Mouse (Mus musculus) adrenal gland, adult 8-10 months (tissue): ENCODE data around the gene Naa38. TPM values are rescaled to one million over a fixed set of nuclear protein-coding genes. Genes with fewer than 3 reads are reported as not detected.
"Not testable (repeated sequence)": the region's sequence is repeated elsewhere in the genome, so short reads cannot be mapped to it uniquely, and the experiment has no call there.

Source experiments
- DNase-seq: peaks from one replicate; pipeline ENCODE4 v3.0.0; 2022
- total RNA-seq, 4 experiments: library from RNA; stranded (reverse); gene quantifications; 2 replicates each; pipeline ENCODE4 v1.2.4; 2022

The Naa38 gene
- total RNA-seq, 4 experiments from 2014 or later: 138 to 160 (median 154) TPM

- DNase-seq: no peak
These were observed 21.9 kb upstream of the Naa38 start for GRCm38 (mm10) chr11:69373223-69373965.

GRCm38 (mm10) chr11:69375646-69376045 is 19.6 kb upstream of the Naa38 start:
- no peak for DNase-seq

- DNase-seq: no peak
These were observed 17.5 kb upstream of the Naa38 start for GRCm38 (mm10) chr11:69377766-69378165.

DNA sequence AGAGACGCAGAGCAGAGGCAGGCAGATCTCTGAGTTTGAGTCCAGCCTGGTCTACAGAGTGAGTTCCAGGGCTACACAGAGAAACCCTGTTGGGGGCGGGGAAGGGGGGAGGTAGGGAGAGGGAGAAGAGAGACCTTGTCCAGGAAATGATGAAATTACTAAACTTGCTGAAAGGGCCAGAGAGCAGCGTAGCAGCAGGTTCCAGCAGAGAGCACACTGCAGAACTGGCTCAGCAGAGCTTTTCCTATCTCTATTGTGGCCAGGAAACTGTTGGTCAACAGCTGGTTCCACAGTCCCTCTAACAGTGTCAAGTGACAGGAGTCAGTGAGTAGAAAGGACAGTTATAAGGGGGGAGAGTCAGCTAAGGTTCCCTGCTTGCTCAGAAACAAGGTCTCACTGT is 15.7 kb upstream of the Naa38 start:
- no peak for DNase-seq

DNA sequence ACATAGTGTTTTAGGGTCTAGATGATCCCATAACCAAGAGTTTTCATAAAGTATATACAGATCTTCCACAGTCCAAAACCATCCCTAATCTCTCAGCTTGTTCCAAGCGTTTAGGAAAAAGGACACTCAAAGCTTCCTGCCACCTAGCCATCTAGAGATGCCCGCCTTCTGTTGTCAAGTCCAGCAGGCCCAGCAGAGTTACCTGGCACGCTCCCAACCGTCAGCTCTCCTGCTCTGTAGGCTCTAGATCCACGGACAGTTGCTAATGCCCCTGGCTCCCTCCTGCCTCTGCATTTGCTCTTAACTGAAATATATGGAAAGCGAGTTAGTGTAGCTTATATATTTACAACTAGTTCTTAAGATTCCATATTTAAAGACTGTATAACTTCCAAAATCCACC is 13.9 kb upstream of the Naa38 start:
- DNase-seq: no peak

DNA sequence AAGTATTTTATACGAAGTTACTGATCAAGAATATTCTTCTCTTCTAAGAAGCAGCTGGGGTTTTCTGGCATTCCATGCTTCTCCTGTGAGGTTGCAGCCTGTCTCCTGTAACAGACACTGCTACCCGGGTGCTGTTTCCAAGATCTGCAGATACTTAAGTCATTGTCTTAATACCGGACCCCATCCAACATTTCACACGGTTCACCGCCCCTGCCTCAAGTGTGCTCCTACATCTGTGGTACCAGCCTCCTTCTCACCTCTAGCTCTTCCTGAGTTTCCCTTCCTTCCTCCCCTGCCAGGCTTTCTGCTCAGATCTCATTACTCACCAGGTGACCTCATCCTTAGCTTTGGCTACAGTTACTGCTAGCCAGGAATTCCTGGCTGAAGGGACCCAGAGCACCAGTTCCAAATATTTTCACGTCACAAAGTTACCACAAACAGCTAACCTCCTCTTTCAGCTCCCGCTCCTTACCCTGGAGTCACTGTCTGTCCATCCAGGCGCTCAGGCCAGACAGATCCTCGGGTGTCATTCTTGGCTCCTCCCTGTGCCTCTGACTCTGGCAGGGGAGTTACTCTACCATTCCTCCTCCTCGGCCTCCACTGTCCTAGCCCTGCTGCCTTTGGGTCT is 12.7 kb upstream of the Naa38 start:
- no peak for DNase-seq

GRCm38 (mm10) chr11:69384979-69385378 is 10.3 kb upstream of the Naa38 start:
- no peak for DNase-seq

DNA sequence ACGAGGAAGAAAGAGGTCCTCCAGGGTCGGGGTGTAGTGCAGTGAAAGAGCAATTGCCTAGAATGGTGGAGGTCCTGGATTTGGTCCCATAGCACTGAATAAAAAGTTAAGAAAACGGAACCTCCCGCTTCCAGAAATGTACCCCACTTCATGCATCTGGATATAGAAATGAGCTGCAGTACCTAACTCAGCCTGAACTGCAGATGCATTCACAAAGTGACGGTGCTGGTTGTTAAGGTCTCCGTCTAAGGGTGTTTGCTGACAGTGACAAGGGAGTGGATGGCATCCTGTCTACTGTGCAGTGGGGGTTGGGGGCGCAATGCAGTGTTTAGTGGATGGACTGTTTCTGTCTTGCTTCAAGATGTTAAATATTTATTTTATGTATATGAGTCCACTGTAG is 8.5 kb upstream of the Naa38 start:
- DNase-seq: no peak

DNA sequence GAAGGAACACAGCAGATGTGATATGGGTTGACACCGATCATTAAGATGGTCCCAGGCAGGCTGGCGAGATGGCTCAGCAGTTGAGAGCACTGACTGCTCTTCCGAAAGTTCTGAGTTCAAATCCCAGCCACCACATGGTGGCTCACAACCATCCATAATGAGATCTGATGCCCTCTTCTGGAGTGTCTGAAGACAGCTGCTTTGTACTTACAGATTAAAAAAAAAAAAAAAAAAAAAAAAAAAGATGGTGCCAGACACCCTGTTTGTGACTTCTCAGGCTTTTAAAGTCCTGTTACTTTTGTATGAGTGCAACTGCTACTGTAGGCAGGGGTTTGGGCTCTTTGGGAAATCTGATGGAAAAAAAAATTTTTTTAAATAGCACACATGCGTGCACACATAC is 6.6 kb upstream of the Naa38 start:
- DNase-seq: no peak

GRCm38 (mm10) chr11:69389531-69390399 is 5.5 kb upstream of the Naa38 start:
- DNase-seq: peak; percentile 79

- no peak for DNase-seq
These were observed 4.8 kb upstream of the Naa38 start for GRCm38 (mm10) chr11:69390400-69391034.

- DNase-seq: not testable (repeated sequence)
These were observed 608 bp upstream of the Naa38 start for GRCm38 (mm10) chr11:69394591-69395167.

DNA sequence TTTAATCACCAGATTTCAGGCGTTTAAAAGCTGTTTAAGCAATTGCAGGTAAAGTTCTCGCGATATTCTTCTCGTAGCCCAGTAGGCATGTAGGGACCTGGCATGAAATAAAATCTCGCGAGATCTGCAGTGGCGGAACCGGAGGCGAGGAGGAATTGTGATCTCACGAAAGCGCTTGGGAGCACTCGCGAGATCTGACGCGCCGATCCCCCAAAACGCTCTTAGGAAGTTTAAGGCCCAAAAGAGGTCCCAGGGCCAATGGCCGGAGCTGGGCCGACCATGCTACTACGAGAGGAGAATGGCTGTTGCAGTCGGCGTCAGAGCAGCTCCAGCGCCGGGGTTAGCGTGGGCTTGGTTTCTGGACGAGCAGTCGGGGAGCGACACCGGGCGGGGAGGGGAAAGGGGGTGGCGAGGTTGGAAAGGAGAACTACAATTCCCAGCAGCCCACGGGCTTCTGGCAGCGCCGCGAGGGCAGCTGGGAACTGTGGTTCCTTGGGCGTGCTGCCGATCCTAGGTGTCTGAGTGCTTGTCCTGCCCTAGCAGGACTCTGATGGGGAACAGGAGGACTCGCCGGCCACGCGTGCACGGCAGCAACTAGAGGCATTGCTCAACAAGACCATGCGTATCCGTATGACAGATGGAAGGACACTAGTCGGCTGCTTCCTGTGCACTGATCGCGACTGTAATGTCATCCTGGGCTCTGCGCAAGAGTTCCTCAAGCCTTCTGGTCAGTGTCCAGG is 517 bp downstream of the Naa38 start:
- DNase-seq: peak; percentile 97

- no peak for DNase-seq
These were observed 1.5 kb downstream of the Naa38 start for GRCm38 (mm10) chr11:69396772-69397171.

DNA sequence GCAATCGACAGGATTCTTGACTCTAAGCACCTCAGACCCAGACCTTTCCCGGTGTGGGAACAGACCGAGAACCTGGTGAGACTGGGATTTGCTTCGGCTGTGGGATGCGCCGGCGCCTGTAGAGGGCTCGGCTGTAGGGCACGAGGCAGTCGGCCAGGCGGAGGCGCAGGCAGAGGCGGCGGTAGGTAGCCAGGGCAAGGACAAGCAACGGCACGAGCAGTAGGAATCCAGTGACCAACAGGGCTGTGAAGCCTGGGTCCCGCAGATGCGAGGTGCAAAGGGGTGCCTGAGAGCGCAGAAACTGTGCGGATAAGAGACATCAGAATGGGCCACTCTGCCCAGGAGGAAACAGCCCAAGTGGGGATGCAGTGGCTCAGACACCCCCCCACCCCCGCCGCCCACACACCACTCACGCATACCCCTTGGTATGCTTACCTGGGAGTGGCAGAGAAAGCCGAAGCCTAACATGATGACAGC is 2.3 kb downstream of the Naa38 start:
- no peak for DNase-seq

DNA sequence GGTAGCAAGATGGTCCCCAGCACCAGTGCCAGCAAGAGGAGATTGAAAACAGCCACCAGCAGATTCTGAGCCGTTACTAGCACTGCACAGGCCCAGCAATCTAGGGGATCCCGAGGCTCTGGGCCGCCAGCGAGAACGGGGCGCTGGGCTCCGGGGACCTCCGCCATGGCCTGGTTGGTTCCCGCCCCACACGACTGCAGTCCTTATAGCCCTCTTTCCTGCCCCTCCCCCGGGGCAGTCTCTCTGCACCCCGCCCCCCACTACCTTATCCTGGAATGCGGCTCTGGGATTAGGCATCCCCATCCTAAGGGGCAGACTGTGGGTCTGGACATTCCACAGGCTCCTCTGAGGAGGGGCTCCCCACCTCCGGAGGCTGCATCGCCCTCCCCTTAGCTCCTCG is 2.8 kb downstream of the Naa38 start, which contains the start of gene Tmem88:
TSS of gene Tmem88 (minus strand) at position 176 of the 400 bp plus-strand sequence.
- DNase-seq: no peak

- no peak for DNase-seq
These were observed 3.4 kb downstream of the Naa38 start for GRCm38 (mm10) chr11:69398486-69399200.

DNA sequence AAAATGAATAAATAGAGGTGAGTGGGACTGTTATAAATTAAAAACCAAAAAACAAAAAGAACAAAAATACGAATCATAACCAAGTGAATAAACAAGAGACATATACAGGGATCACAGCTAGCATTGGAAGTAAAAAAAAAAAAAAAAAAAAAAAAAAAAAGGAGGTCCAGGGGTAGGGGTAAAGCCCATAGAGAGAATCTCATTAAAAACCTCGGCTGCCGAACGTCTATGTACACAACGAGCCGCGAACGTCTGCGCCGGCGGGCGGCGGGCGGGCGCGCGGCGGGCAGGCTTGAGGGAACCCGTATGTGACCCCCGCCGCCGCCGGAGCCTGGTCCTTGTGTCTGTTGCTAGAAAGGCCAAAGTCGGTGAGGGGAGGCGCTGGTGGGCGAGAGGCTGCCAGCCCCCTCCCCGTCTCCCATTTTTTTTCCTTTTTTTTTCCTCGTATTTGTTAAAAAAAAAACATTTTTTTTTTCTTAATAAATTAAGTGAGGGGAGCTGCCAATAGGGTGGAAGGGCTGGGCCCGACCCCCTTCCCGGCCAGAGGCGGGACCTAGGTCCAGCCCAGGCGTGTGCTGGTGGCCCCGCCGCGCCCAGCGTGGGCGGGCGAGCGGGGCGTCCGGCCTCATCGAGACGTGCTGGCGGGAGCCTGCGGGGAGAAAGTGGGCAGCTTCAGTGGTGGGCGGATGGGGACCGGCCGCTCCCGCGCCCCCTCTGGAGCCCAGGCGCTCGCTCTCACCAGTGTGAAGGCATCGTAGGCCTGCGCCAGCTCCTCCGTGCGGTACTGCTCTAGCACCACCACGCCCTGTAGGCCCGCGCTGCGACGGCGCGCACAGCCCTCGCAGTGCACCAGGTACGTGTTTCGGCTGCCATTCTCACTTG is 4.2 kb downstream of the Naa38 start:
- no peak for DNase-seq

DNA sequence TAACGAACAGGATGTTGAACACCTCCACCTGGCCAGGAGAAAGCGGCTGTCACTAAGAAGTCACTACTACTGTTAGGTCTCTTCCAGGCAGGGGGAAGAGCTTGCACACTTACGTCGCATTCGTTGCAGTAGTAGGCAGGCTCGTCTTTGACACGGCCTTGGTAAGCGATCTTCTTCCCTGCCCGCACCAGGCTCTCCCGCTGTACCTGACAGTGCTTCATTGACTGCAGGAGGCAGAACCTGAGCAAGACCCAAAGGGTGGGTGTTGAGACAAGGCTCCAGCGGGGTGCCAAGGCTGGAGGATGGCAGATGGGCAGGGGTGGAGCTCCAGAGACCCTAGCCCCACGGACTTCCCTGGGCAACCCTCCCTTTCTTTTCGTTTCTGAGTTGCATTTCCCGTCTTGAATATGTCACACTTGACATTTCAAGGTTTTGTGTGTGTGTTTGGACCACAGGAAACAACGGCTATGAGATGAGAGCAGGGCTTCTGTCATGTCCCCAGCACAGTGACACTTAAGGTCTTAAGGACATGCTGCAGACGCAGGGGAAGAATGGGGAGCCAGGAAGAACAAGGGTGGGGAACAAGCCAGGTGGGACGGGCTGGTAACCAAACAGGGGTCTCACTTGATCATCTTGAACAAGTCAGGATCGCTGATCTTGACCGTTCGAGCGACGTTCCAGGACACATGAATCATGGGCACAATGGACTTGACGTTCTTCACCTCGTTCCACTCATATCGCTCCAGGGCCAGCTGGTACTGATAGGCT is 5.0 kb downstream of the Naa38 start:
- DNase-seq: no peak
